Mouse (Mus musculus) cortical plate, adult 2 months (tissue): ENCODE results near the gene Dusp22. TPM values are rescaled to one million over a fixed set of nuclear protein-coding genes. Genes with fewer than 3 reads are reported as not detected.
A peak's percentile ranks its signal among the peaks of the same experiment; 100 is the strongest.

Source experiments
- H3K27ac ChIP-seq: fragments of 200-500 bp; 2 replicates; pipeline ENCODE4 v1.5.1; 2012; ENCODE audit warnings: low read length, control low read depth, inconsistent platforms; ENCODE audit not compliant: insufficient read depth
- H3K4me1 ChIP-seq: fragments of 200-500 bp; 2 replicates; pipeline ENCODE4 v1.6.1; 2011; ENCODE audit warnings: low read length; ENCODE audit not compliant: control insufficient read depth, insufficient read depth
- H3K4me3 ChIP-seq: fragments of 200-500 bp; 2 replicates; pipeline ENCODE4 v1.5.1; 2011; ENCODE audit warnings: mild to moderate bottlenecking, low read length, control low read depth; ENCODE audit not compliant: insufficient read depth
- CTCF ChIP-seq: fragments of 200-500 bp; IDR thresholded peaks from 2 replicates; pipeline ENCODE4 v1.5.1; 2011; ENCODE audit warnings: mild to moderate bottlenecking, control low read depth, low read length; ENCODE audit not compliant: insufficient read depth; ENCODE audit errors: extremely low read depth
- POLR2A ChIP-seq: fragments of 200-500 bp; IDR thresholded peaks from 2 replicates; pipeline ENCODE4 v1.6.1; 2011; ENCODE audit warnings: mild to moderate bottlenecking, low read length, control low read depth; ENCODE audit not compliant: insufficient read depth; ENCODE audit errors: extremely low read depth
- polyA plus RNA-seq: library from polyadenylated mRNA; depleted of rRNA; stranded (reverse); fragments of >200 nt; gene quantifications from 2 replicates; pipeline ENCODE4 v1.2.3, GENCODE M21; 2012; rRNA removed

Dusp22 gene
- 32.8 and 35.8 TPM in 2 replicates for polyA plus RNA-seq

DNA sequence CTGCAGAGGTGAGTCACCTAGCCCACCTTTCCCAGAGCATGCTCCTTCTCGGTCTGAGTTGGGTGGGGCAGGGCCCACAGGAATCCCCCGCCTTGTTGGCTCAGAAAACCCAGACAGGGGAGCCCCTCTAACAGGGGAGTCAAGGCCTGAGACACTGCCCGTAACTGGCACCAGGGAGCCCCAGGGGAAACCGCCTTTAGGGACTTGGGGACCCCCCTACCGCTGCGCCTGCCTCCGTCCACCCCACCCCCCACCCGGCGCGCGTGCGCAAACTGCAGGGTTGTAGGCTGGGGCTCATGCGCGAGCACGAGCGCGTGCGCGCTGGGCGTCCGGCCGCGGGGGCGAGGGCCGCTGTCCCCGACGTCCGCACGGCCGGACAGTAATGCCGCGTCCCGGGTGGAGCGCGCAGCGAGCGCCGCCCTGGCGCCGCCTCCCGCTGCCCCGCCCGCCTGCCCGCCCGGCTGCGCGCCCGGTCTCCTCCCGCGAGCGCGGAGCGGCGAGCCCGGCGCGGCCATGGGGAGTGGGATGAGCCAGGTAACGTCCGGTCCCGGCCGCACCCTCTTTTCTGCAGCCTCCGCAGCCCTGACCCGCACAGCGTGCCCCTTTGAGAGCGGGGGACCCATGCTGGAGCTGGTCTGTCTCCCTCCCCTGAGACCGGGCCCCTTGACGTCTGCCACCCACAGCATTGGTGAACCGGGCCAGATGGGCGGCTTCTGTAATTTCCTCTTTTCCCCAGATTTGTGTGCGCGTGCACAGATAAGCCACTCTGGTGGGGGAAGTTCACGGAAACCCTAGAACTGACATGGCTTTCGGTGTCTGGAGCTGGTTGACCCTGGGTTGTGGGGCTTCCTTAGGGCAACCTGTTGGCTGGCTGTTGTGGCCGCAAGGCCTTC lies at the start of gene Dusp22:
TSS of gene Dusp22 (plus strand) at position 387 of the 893 bp plus-strand sequence.
- Histone ChIP-seq H3K27ac (peak within 1 kb of the TSS; percentile 99), H3K4me3 (peak within 1 kb of the TSS; percentile 93), H3K4me1 (peaks cover 3% of the 10 kb centered on the region; the same call in 1 of the 2 replicates)
- TF ChIP-seq POLR2A = peak; percentile 51; the same call in 1 of the 2 replicates
- TF ChIP-seq CTCF = no peak

DNA sequence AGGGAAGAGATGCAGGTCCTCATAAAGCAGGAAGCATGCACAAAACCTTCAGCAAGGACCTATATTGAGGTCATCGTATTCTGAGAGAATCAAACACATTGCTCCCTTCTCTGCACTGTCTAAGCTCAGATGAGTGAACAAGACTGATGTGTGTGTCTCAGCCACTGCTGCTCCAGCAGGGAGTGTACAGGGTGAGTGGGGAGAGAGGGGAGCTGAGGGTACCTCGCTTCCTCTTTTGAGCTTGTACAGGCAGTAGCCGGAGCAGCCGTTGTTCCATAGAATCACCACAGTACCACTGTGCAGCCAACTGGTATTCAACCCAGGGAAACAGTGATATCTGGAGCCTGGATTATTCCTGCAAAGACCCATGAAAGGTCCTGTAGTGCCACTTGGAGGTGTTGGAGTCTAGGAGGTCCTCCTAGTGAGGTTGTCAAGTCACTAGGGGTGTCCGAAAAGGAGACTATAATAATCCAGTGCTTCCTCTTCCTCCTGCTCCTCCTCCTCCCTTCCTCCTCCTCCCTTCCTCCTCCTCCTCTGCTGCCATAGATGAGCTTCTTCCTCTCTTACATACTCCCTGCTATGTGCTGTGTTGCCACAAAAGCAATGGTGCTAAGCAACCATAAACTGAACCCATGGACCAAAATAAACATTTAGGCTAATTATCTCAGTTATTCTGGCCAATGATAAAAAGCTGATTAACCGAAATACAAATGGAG lies 47.6 kb upstream of the Dusp22 start:
- TF ChIP-seq CTCF (no peak), POLR2A (no peak)
- no peak overlapping the region for H3K27ac ChIP-seq
- H3K4me1 ChIP-seq = no peaks in the 10 kb centered on the region
- no peak overlapping the region for H3K4me3 ChIP-seq

DNA sequence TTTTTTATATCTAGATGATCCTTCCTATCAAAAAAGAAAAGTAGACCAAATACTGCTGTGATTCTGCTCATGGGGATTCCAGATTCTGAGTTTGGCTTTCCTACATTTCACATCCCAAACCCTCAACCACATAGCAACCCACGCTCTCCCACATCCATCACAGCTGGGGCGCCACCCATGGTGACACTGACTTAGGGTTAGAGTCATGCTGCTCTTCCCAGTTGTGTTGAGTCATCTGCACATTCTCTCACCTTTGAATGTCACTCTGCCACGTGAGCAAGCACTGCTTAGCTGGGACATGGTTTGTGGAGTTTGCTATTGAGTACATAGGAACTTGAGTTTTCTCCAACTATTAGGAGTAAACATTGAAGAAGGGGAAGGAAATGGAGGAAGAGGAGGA lies 40.1 kb upstream of the Dusp22 start:
- Histone ChIP-seq H3K27ac (no peak overlapping the region), H3K4me3 (no peak overlapping the region), H3K4me1 (no peaks in the 10 kb centered on the region)
- no peak for TF ChIP-seq CTCF
- TF ChIP-seq POLR2A = no peak

DNA sequence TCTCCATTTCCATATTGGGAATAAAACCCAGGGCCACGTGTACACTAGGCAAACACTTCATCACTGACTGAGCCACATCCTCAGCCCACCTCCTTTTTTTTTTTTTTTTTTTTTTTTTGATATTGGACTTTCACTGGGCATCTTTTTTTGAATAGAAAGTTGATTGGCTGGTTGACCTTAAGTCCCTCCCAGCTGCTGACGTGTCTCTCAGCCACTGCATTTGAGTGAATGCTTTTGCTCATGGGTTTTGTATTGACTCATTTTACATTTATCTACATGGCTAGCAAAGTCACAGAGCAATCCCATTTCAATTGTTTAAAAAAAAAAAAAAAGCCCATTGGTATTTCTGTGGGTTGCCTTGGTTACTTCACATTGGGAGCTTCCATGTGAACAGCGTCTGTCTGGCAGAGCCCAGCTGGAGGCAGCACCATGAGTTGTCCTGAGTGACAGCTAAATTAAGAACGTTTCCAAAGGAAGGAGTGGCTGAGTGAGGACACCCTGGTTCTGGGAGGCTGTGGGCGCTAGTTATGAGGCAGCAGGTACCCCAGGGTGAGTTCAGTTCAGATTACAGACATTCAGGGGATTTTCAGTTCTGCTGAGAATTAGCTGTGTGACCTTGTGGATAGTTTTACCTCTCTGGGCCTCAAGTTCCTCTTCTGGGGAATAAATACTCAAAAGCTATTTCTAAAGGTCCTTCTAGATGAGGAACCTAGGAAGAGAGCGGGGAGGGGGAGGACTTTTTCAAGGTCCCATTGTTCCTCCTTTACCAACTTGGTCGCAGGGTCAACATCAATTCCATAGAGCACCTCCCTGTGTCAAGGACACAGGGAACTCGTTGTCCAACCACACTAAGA lies 31.4 kb upstream of the Dusp22 start:
- no peak for TF ChIP-seq CTCF
- no peak for TF ChIP-seq POLR2A
- Histone ChIP-seq H3K4me1 (no peaks in the 10 kb centered on the region; the same call in 1 of the 2 replicates), H3K4me3 (no peak overlapping the region), H3K27ac (no peak overlapping the region)

DNA sequence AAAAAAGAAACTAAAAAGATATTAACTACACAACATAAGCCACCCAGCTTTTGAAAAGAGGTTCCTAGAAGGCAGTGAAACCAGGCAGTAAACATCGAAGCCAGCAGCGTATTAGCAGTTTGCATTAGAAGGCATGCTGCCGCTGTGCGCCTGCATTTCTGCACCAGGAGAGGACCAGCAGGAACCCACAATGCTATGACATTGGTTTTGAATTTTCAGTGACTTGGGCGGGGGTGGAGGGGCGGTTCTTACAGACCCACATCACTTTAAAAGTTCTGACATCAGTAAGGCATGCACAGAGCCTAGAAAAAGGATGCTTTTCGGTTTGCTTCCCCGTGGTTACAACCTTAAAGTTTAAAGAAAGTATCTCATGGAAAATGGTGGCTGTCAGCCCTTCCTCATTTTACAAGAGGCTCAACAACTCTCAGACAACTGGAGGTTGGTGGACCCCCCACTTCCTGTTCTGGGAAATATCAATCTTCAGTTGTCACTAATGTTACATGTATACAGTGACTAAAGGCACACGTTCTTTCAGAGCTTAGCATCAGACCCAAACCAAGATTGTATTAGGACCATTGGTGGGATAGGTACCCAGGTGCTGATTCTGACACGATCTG lies 29.9 kb upstream of the Dusp22 start:
- Histone ChIP-seq H3K4me3 (no peak overlapping the region), H3K27ac (no peak overlapping the region), H3K4me1 (no peaks in the 10 kb centered on the region; the same call in 1 of the 2 replicates)
- TF ChIP-seq POLR2A (no peak), CTCF (no peak)

DNA sequence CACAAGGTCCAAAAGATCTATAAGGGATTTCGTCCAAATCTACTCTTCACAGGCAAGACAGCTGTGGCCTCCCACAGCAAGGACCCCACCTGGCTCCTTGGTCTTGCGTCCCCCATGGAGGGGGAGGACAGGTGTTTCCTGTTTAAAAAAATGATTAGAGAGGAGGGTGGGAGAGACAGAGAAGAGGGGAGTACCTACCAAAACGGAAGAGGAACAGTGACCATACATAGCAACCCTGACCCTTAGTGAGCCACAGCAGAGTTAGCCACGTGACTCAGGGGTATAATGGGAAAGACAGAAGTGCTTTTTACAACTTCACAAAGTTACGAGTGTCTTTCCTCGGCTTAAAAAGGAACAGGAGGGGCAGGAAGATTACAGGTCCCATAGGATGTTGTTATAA lies 26.8 kb upstream of the Dusp22 start:
- Histone ChIP-seq H3K27ac (no peak overlapping the region), H3K4me3 (no peak overlapping the region), H3K4me1 (no peaks in the 10 kb centered on the region; the same call in 1 of the 2 replicates)
- TF ChIP-seq POLR2A (no peak), CTCF (no peak)

DNA sequence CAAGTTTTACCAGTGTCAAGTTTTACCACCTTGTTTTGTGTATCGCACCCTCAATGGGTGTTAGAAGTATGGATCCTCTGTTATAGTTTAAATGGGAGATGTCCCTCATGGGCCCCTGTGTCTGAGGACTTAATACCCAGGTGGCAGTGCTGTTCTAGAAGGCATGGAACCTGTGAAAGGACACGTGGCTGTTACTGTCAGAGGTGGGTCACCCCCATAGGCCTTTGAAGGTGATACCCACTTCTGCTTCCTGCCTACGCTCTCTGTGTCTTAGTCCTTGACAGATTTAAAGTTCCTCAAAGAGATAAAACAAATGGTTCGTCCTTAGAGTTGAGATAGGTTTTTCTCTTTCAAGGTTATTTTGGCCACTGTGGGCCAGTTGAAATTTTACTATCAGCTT lies 23.3 kb upstream of the Dusp22 start:
- H3K4me1 ChIP-seq = no peaks in the 10 kb centered on the region
- TF ChIP-seq CTCF = no peak
- no peak for TF ChIP-seq POLR2A

DNA sequence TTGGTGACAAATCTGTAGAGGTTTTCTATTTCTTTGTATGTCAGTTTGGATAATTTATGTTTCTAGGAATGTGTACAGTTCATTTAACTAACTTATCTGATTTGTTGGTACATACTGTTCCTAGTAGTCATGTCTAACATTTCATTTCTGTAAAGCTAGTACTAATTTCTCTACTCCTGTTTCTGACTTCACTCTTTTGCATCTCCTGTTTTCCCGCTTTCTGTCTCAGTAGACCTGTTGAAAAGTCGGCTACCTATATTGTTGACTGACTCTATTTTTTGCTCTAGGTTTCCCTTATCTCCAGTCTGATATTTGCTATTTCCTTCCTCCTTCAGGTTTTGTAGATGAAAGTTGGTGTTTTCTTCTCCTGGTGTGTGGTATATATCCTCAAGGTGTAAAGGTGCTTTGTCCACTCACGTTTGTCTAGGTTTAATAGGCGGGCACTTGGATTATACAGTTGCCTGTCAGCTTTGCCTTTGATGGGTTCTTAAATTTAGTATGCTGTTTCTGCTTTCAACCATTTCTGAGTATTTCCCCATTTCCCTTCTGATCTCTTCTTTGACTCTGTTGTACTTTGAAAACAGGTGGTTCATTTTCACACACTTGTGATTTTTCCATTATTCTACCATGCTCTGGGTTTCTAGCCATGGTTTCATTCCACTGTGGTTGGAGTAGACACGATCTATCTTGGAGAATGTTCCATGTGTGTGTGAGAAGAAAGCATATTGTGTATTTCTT lies 21.3 kb upstream of the Dusp22 start:
- Histone ChIP-seq H3K27ac (no peak overlapping the region), H3K4me3 (no peak overlapping the region), H3K4me1 (no peaks in the 10 kb centered on the region)
- TF ChIP-seq CTCF (no peak), POLR2A (no peak)

More for the DNA sequence above, 23.3 kb upstream of the Dusp22 start:
- H3K27ac ChIP-seq = no peak overlapping the region
- H3K4me3 ChIP-seq = no peak overlapping the region
